Mouse (Mus musculus): ENCODE measurements at regions not wholly inside any gene's neighbourhood (a gene's known extent, or its start where the extent isn't known, plus 50 kb on each side); places are given as distances from the start of the nearest gene placed in this dataset.

GRCm38 (mm10) chr7:36218386-36218785, 415.6 kb upstream of the Zfp507 start:
- Histone ChIP-seq H3K9me3 (ENCODE audit: control insufficient read depth, low read length) (no peaks in the 10 kb centered on the region), H3K4me3 (ENCODE audit: low read depth, low read length) (no peak overlapping the region), H3K4me2 (replicated peaks; ENCODE audit: low read depth) (no peak overlapping the region), H3K27ac (replicated peaks) (no peak overlapping the region), H3K36me3 (ENCODE audit: control insufficient read depth, insufficient read depth, low read length) (no peaks in the 10 kb centered on the region), H3K27me3 (ENCODE audit: control insufficient read depth, insufficient read depth, low read length) (no peaks in the 10 kb centered on the region), H3K9ac (ENCODE audit: low read length) (no peak overlapping the region), H3K4me1 (replicated peaks; ENCODE audit: control insufficient read depth, insufficient read depth) (no peaks in the 10 kb centered on the region)
- no peak for ATAC-seq (ENCODE audit: low FRiP score, low TSS enrichment)
- TF ChIP-seq CTCF (IDR thresholded peaks at IDR 0.05; ENCODE audit: low read depth) (peak; percentile 35), EP300 (optimal IDR thresholded peaks at IDR 0.05) (no peak)
- DNase-seq (ENCODE audit: low spot score), result no peak
- 51% methylated on average over 2 of the region's 2 CpGs for WGBS

DNA sequence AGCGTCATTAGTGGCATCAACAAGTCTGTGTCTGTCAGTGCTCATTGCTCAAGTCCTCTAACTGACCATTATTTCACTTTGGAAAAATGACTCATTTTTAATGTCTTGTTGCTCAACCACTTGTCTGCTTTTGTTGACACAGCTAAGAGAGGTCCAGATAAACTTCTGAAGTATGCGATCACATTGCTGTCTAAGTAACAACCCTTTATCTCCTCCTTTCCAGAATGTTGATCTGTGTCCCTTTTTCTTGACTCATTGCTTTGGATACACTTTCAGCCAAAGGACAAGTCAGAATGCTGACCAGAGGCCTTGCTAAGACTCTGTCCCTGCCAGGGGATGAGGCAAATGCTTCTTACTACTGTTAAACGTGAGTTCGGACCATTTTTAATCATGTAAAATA, 407.2 kb upstream of the Zfp507 start:
- no peaks in the 10 kb centered on the region for H3K36me3 ChIP-seq (ENCODE audit: control insufficient read depth, insufficient read depth, low read length)
- TF ChIP-seq CTCF (IDR thresholded peaks at IDR 0.05; ENCODE audit: low read depth), result no peak
- no peak for TF ChIP-seq EP300 (optimal IDR thresholded peaks at IDR 0.05)
- no peaks in the 10 kb centered on the region for H3K4me1 ChIP-seq (replicated peaks; ENCODE audit: control insufficient read depth, insufficient read depth)
- no peak overlapping the region for H3K4me3 ChIP-seq (ENCODE audit: low read depth, low read length)
- H3K27ac ChIP-seq (replicated peaks), result no peak overlapping the region
- H3K4me2 ChIP-seq (replicated peaks; ENCODE audit: low read depth), result no peak overlapping the region
- WGBS, result 73% methylated on average over 4 of the region's 4 CpGs
- H3K27me3 ChIP-seq (ENCODE audit: control insufficient read depth, insufficient read depth, low read length), result no peaks in the 10 kb centered on the region
- no peak for DNase-seq (ENCODE audit: low spot score)
- no peaks in the 10 kb centered on the region for H3K9me3 ChIP-seq (ENCODE audit: control insufficient read depth, low read length)
- no peak for ATAC-seq (ENCODE audit: low FRiP score, low TSS enrichment)
- H3K9ac ChIP-seq (ENCODE audit: low read length), result no peak overlapping the region

GRCm38 (mm10) chr7:36207525-36208260, 404.9 kb upstream of the Zfp507 start:
- Histone ChIP-seq H3K4me2 (replicated peaks; ENCODE audit: low read depth) (no peak overlapping the region), H3K36me3 (ENCODE audit: control insufficient read depth, insufficient read depth, low read length) (no peaks in the 10 kb centered on the region), H3K27ac (replicated peaks) (no peak overlapping the region), H3K4me1 (replicated peaks; ENCODE audit: control insufficient read depth, insufficient read depth) (no peaks in the 10 kb centered on the region), H3K9me3 (ENCODE audit: control insufficient read depth, low read length) (no peaks in the 10 kb centered on the region), H3K4me3 (ENCODE audit: low read depth, low read length) (no peak overlapping the region), H3K27me3 (ENCODE audit: control insufficient read depth, insufficient read depth, low read length) (no peaks in the 10 kb centered on the region), H3K9ac (ENCODE audit: low read length) (no peak overlapping the region)
- DNase-seq (ENCODE audit: low spot score) (no peak), ATAC-seq (ENCODE audit: low FRiP score, low TSS enrichment) (no peak)
- 86% methylated on average over 17 of the region's 17 CpGs for WGBS
- TF ChIP-seq CTCF (IDR thresholded peaks at IDR 0.05; ENCODE audit: low read depth), result no peak
- no peak for TF ChIP-seq EP300 (optimal IDR thresholded peaks at IDR 0.05)

GRCm38 (mm10) chr7:36198091-36198700, 395.4 kb upstream of the Zfp507 start:
- Histone ChIP-seq H3K27ac (replicated peaks) (no peak overlapping the region), H3K9ac (ENCODE audit: low read length) (no peak overlapping the region)
- no peak for DNase-seq (ENCODE audit: low spot score)

GRCm38 (mm10) chr7:36196154-36196720, 393.4 kb upstream of the Zfp507 start:
- WGBS, result 76% methylated on average over 18 of the region's 18 CpGs
- Histone ChIP-seq H3K9me3 (ENCODE audit: control insufficient read depth, low read length) (no peaks in the 10 kb centered on the region), H3K27ac (replicated peaks) (no peak overlapping the region), H3K4me3 (ENCODE audit: low read depth, low read length) (no peak overlapping the region), H3K9ac (ENCODE audit: low read length) (no peak overlapping the region), H3K36me3 (ENCODE audit: control insufficient read depth, insufficient read depth, low read length) (no peaks in the 10 kb centered on the region), H3K4me1 (replicated peaks; ENCODE audit: control insufficient read depth, insufficient read depth) (no peaks in the 10 kb centered on the region), H3K4me2 (replicated peaks; ENCODE audit: low read depth) (no peak overlapping the region), H3K27me3 (ENCODE audit: control insufficient read depth, insufficient read depth, low read length) (no peaks in the 10 kb centered on the region)
- ATAC-seq (ENCODE audit: low FRiP score, low TSS enrichment) (no peak), DNase-seq (ENCODE audit: low spot score) (no peak)
- TF ChIP-seq EP300 (optimal IDR thresholded peaks at IDR 0.05), result no peak
- TF ChIP-seq CTCF (IDR thresholded peaks at IDR 0.05; ENCODE audit: low read depth), result no peak

More at GRCm38 (mm10) chr7:36198091-36198700, 395.4 kb upstream of the Zfp507 start:
- no peaks in the 10 kb centered on the region for H3K9me3 ChIP-seq (ENCODE audit: control insufficient read depth, low read length)
- no peaks in the 10 kb centered on the region for H3K4me1 ChIP-seq (replicated peaks; ENCODE audit: control insufficient read depth, insufficient read depth)
- no peak overlapping the region for H3K4me3 ChIP-seq (ENCODE audit: low read depth, low read length)
- H3K36me3 ChIP-seq (ENCODE audit: control insufficient read depth, insufficient read depth, low read length), result no peaks in the 10 kb centered on the region
- no peak for ATAC-seq (ENCODE audit: low FRiP score, low TSS enrichment)
- H3K27me3 ChIP-seq (ENCODE audit: control insufficient read depth, insufficient read depth, low read length), result no peaks in the 10 kb centered on the region
- TF ChIP-seq EP300 (optimal IDR thresholded peaks at IDR 0.05), result no peak
- no peak for TF ChIP-seq CTCF (IDR thresholded peaks at IDR 0.05; ENCODE audit: low read depth)
- no peak overlapping the region for H3K4me2 ChIP-seq (replicated peaks; ENCODE audit: low read depth)
- 87% methylated on average over 16 of the region's 16 CpGs for WGBS

- Histone ChIP-seq H3K36me3 (ENCODE audit: control insufficient read depth, insufficient read depth, low read length) (no peaks in the 10 kb centered on the region), H3K27me3 (ENCODE audit: control insufficient read depth, insufficient read depth, low read length) (no peaks in the 10 kb centered on the region), H3K9me3 (ENCODE audit: control insufficient read depth, low read length) (no peaks in the 10 kb centered on the region), H3K4me2 (replicated peaks; ENCODE audit: low read depth) (no peak overlapping the region), H3K4me3 (ENCODE audit: low read depth, low read length) (no peak overlapping the region), H3K9ac (ENCODE audit: low read length) (no peak overlapping the region), H3K4me1 (replicated peaks; ENCODE audit: control insufficient read depth, insufficient read depth) (no peaks in the 10 kb centered on the region), H3K27ac (replicated peaks) (no peak overlapping the region)
- DNase-seq (ENCODE audit: low spot score) (no peak), ATAC-seq (ENCODE audit: low FRiP score, low TSS enrichment) (no peak)
- WGBS, result 57% methylated on average over 8 of the region's 8 CpGs
- TF ChIP-seq EP300 (optimal IDR thresholded peaks at IDR 0.05), result no peak
- no peak for TF ChIP-seq CTCF (IDR thresholded peaks at IDR 0.05; ENCODE audit: low read depth)
Measured at GRCm38 (mm10) chr7:36192645-36193044, 389.8 kb upstream of the Zfp507 start.
